Mouse (Mus musculus) CD4-positive, CD25-positive, alpha-beta regulatory T cell, adult 9 weeks (primary cell): ENCODE measurements around the gene Vmn1r120. TPM values are rescaled to one million over a fixed set of nuclear protein-coding genes. Genes with fewer than 3 reads are reported as not detected.

Experiments
- polyA plus RNA-seq: library from polyadenylated mRNA; unstranded; fragments of 100-300 nt; shearing (Covaris generic); gene quantifications from one replicate; pipeline ENCODE4 v1.2.1, GENCODE M21; 2017

Vmn1r120 gene
- not detected for polyA plus RNA-seq

DNA sequence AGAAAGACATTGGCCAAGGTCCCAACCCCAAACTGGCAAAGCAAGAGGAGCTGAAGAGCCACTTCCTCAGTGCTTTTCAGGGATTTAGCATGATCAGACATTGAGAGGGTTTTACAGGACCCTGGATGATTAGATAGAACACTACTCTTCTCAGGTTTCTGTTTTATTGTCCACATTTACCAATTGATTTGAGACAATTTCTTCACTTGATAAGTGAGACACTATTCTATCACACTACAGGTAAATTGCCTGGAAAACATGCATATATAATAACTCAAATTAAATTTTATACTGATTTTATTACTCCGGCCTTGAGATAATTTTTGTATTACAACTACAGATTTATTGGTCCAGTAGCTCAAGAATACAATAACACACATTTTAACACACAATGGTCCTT is at the start of gene Vmn1r120:
Gene Vmn1r120 (minus strand): TSS at position 101 of the 400 bp plus-strand sequence.

DNA sequence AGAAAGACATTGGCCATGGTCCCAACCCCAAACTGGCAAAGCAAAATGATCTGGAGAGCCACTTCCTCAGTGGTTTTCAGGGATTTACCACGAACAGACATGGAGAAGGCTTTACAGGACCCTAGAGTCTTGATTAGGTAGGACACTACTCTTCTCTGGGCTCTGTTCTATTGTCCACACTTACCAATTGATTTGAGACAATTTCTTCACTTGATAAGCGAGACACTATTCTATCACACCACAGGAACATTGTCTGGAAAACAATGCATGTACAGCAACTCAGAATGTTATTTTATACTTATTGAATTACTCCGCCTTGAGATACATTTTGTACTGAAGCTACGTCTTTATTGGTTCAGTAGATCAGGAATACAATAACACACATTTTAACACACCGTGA is 44.8 kb upstream of the Vmn1r120 start, which contains the start of gene Vmn1r121:
Gene Vmn1r121 (minus strand): TSS at position 101 of the 400 bp plus-strand sequence.

DNA sequence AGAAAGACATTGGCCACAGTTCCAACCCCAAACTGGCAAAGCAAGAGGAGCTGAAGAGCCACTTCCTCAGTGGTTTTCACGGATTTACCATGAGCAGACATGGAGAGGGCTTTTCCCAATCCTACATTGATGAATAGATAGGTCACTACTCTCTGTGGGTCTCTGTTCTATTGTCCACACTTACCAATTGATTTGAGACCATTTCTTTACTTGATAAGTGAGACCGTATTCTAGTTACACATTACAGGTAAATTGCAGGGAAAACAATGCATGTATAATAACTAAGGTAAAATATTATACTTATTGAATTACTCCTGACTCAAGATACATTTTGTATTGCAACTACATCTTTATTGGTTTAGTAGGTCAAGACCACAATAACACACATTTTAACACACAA is 41.2 kb downstream of the Vmn1r120 start, which contains the start of gene Vmn1r119:
Gene Vmn1r119 (minus strand): TSS at position 101 of the 400 bp plus-strand sequence.

Other genes with a start within 250 kb of the Vmn1r120 start
- gene Vmn1r114, start 241.6 kb downstream of the Vmn1r120 start, polyA plus RNA-seq: not detected
- gene Vmn1r115, start 208.8 kb downstream of the Vmn1r120 start, polyA plus RNA-seq: not detected
- not detected for gene Vmn1r116, start 181.5 kb downstream of the Vmn1r120 start, polyA plus RNA-seq
- gene Vmn1r117, start 169.7 kb downstream of the Vmn1r120 start, polyA plus RNA-seq: not detected
- gene Vmn1r118, start 141.4 kb downstream of the Vmn1r120 start, polyA plus RNA-seq: not detected
- gene Vmn1r119, start 41.3 kb downstream of the Vmn1r120 start, polyA plus RNA-seq: not detected
- gene Vmn1r121, start 44.7 kb upstream of the Vmn1r120 start, polyA plus RNA-seq: not detected
- gene Vmn1r122, start 80.3 kb upstream of the Vmn1r120 start, polyA plus RNA-seq: not detected
- not detected for gene Vmn1r123, start 108.4 kb upstream of the Vmn1r120 start, polyA plus RNA-seq
- not detected for gene Gm5157, start 136.6 kb upstream of the Vmn1r120 start, polyA plus RNA-seq
- gene Vmn1r124, start 206.8 kb upstream of the Vmn1r120 start, polyA plus RNA-seq: not detected
- not detected for gene Vmn1r125, start 218.4 kb upstream of the Vmn1r120 start, polyA plus RNA-seq
- gene Vmn1r126, start 247.7 kb upstream of the Vmn1r120 start, polyA plus RNA-seq: not detected